Mouse (Mus musculus): ENCODE measurements around the gene Ganab.

Gene Ganab

GRCm38 (mm10) chr19:8929224-8930088 is 31.6 kb downstream of the Ganab start, which contains the start of the genes Rom1 and Eml3:
Rom1 (minus strand) TSS chr19:8929356.
Eml3 (plus strand) TSS chr19:8929552.
- DNase-seq (ENCODE audit: low spot score) = peak; percentile 82

GRCm38 (mm10) chr19:8930117-8930516 is 32.2 kb downstream of the Ganab start:
- no peak for DNase-seq (ENCODE audit: low spot score)

GRCm38 (mm10) chr19:8930771-8931170 is 32.9 kb downstream of the Ganab start:
- DNase-seq (ENCODE audit: low spot score) = no peak

DNA sequence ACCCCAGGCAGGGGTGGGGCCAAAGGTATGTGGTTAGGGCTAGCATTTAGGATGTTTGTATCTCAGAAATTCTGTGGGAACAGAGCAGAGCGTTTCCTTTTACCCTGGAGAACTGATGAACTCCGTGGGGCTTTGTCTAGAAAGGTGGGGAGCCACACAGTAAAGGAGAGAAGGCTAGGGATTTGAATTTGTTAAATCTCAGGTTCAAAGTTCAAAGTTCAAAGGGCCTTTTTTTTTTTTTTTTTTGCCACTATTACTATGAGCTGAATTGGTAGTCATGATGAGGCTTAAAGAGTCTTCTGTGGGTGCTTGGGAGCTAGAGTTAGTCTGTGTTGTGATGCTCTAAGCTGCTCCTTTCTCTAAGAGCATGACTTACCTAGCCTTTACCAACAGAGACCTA is 38.9 kb downstream of the Ganab start:
- DNase-seq (ENCODE audit: low spot score) = no peak

GRCm38 (mm10) chr19:8940526-8941133 is 42.8 kb downstream of the Ganab start:
- no peak for DNase-seq (ENCODE audit: low spot score)

DNA sequence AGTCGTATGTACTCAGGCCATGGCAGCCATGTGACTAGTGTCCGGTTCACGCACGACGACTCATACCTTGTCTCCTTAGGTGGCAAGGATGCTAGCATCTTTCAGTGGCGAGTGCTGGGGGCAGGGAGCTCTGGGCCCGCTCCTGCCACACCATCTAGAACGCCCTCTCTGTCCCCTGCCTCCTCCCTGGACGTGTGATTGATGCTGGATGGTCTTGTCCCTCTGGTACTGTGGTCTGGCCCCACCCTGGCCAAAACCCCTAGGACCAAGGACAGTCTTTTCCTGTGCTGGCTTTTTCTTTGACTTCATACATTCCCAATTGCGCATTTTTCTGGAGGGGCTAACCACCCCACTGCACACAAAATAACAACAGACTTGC is 43.3 kb downstream of the Ganab start:
- DNase-seq (ENCODE audit: low spot score) = no peak

DNA sequence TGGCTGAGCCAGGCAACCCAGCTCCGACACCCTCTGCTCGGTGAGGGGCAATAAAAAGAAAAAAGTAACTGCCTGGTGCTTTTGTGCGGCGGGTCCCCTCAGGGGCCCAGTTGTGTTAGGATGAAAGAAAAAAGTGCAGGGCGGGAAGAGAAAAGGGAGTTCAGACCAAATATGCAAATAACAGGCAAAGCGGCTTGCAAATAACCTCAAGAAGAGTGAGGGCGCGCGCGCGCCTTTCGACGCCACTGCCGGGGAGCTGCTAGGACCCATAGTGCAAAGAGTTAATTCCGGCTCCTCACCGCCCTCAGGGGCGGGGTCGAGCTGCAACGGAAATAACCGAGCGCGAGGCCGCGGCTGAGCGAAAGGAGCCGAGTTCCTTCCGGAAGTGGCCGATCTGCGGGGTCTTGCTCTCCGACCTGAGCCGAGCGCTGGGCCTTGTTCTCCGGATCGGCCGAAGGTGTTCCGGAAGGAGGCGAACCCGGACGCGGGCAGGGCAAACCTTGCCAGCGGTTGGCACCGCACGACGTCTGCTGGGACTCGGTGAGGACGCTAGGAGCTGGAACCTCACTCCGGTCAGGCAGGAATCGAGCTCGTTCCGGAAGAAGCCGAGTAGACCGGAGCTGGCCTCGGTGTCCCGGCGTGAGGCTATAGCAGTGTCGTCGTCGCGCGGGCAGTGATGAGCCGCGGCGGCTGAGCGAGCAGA is 43.8 kb downstream of the Ganab start, which contains the start of gene Mta2:
TSS of gene Mta2 (plus strand) at position 361 of the 703 bp plus-strand sequence.
- DNase-seq (ENCODE audit: low spot score) = peak; percentile 95

- no peak for DNase-seq (ENCODE audit: low spot score)
Observed at GRCm38 (mm10) chr19:8942276-8942964, 44.5 kb downstream of the Ganab start.

GRCm38 (mm10) chr19:8943047-8943446 is 45.2 kb downstream of the Ganab start:
- DNase-seq (ENCODE audit: low spot score) = no peak

- peak; percentile 64 for DNase-seq (ENCODE audit: low spot score)
Observed at GRCm38 (mm10) chr19:8944062-8944461, 46.2 kb downstream of the Ganab start.

- peak; percentile 75 for DNase-seq (ENCODE audit: low spot score)
Observed at GRCm38 (mm10) chr19:8944750-8945149, 46.9 kb downstream of the Ganab start.

- DNase-seq (ENCODE audit: low spot score) = no peak
Observed at GRCm38 (mm10) chr19:8945251-8945650, 47.4 kb downstream of the Ganab start.

GRCm38 (mm10) chr19:8946929-8947328 is 49.1 kb downstream of the Ganab start:
- DNase-seq (ENCODE audit: low spot score) = no peak

DNA sequence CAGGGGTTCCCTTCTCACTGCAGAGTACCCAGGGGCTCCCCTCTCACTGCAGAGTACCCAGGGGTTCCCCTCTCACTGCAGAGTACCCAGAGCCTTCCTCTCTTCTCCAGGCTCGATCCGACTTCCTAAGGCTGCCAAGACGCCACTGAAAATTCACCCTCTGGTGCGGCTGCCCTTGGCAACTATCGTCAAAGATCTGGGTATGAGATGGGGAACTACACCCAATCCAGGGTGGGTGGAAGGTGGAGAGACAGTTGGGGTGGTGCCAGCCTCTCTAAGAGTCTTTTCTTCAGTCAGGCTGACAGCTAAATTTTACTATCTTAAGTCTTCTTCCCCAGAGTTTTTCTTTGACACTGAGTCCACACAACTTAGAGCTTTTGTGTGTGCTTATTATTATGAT is 52.3 kb downstream of the Ganab start:
- DNase-seq (ENCODE audit: low spot score) = no peak

- no peak for DNase-seq (ENCODE audit: low spot score)
Observed at GRCm38 (mm10) chr19:8952241-8952640, 54.4 kb downstream of the Ganab start.

GRCm38 (mm10) chr19:8953135-8954039 is 55.5 kb downstream of the Ganab start, which contains the start of gene Tut1:
Tut1 (plus strand) TSS chr19:8953847.
- peak; percentile 93 for DNase-seq (ENCODE audit: low spot score)

- no peak for DNase-seq (ENCODE audit: low spot score)
Observed at GRCm38 (mm10) chr19:8954171-8954570, 56.3 kb downstream of the Ganab start.

- no peak for DNase-seq (ENCODE audit: low spot score)
Observed at GRCm38 (mm10) chr19:8962256-8962655, 64.4 kb downstream of the Ganab start.

GRCm38 (mm10) chr19:8965075-8965474 is 67.2 kb downstream of the Ganab start:
- DNase-seq (ENCODE audit: low spot score) = no peak

DNA sequence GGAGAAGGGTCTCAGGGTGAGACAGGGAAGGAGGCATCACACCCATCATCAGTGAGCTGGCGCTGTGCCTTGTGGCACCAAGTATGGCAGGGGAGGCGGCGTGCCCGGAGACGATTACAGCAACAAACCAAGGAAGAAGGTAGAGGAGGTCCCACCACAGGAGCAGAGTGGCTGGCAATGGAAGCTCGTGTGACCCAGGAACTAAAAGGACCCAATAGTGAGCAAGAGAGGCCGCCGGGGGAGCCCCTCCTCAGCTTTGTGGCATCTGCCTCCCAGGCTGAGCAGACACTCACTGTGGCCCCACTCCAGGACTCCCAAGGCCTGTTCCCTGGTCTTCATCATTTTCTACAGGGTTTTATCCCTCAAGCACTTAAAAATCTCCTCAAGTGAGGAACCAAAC is 67.9 kb downstream of the Ganab start:
- no peak for DNase-seq (ENCODE audit: low spot score)

GRCm38 (mm10) chr19:8966198-8966589 is 68.3 kb downstream of the Ganab start:
- DNase-seq (ENCODE audit: low spot score) = no peak
